Mouse (Mus musculus) adrenal gland, postnatal 10 days (tissue): ENCODE measurements around the gene Cdk10. TPM values are rescaled to one million over a fixed set of nuclear protein-coding genes. Genes with fewer than 3 reads are reported as not detected.
"Not testable (repeated sequence)": the region's sequence is repeated elsewhere in the genome, so short reads cannot be mapped to it uniquely, and the experiment has no call there.

Source experiments
- DNase-seq: peaks from one replicate; pipeline ENCODE4 v3.0.0; 2021; ENCODE audit warnings: mixed read lengths
- total RNA-seq, 2 experiments: library from RNA; stranded (reverse); gene quantifications; 2 replicates each; pipeline ENCODE4 v1.2.3; 2021

The Cdk10 gene
- total RNA-seq, 2 experiments from 2014 or later, result 43.6 to 56.7 TPM

DNA sequence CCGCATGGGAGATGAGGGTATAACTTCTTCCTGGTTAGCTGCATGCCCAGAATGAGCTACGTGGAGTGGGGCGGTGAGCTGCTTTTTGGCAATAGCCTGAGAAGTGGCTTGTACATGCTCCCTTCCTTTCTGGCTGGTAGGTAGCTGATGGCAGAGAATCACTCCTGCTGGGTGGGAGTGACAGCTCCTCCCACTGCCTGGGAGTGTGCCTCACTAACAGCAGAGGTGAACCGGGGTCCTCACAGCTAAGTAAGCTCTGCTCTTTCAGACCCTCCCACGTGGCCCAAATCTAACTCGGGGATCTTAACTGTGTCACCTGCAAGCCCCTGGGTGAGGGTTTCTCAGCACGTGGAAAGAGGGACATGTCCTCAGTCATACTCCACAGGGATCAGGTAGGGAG is 7.9 kb downstream of the Cdk10 start:
- no peak for DNase-seq

DNA sequence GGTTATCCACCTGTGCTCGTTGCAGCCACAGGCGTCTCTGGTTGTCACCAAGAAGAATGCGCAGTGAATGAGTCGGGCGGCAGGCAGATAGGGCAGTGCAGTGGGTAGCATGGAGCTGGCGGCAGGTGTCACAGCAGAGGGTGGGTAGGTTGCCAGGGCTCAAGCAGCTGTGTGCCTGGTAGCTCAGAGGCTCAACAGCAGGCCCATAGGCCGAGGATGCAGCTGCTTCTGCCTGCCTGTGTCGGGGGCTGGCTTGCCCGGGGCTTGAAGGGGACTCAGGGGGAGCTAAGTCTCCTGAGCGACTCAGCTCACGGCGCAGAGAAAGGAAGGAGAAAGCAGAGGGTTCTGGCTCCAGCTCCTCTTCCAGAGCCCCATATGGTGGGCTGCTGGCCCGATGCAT is 8.7 kb downstream of the Cdk10 start:
- DNase-seq, result no peak

DNA sequence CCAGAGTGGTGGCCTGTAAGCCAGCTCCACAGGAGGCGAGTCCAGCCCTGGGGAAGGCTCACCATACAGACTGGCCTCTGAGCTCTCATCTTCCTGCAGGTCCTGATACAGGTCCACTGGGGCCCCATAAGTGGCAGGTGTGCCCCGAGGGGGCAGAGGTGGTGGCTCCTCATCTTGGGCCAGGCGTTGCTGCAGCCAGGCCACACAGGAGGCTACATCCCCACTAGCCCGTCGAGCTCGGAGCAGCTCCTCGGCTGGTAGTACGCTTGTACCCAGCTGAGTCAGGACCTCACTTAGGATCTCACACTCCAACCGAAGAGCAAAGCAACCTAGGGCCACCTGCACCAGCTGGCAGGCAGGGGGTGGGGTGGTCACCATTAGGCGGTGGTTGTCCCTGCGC is 9.1 kb downstream of the Cdk10 start:
- DNase-seq, result no peak

DNA sequence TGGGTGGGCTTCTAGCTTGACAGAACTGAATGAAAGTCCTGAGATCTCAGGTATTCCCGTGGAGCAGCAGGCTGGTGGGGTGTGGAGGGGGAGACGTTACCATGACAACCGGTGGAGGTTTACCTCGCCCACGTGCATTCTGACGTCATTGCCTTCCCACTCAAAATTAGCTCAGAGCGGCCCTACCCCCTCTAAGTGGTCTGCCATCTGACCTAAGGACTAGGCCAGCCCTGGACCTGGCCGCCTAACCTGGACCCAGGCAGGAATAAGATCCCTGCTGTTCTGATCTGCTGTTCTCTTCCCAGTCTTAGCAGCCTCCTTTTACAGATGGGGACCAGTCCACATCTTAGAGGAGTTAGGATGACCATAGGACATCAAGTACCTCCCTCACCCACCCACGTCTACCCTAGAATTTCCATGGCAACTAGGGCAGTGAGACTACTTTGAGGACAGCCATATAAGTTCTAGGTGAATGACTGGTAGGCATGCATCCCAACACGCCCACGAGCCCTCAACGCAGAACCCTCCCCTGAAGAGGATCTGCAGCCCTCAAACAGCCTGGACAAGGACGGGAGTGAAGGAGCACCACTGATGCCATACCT is 10.4 kb downstream of the Cdk10 start:
- no peak for DNase-seq

DNA sequence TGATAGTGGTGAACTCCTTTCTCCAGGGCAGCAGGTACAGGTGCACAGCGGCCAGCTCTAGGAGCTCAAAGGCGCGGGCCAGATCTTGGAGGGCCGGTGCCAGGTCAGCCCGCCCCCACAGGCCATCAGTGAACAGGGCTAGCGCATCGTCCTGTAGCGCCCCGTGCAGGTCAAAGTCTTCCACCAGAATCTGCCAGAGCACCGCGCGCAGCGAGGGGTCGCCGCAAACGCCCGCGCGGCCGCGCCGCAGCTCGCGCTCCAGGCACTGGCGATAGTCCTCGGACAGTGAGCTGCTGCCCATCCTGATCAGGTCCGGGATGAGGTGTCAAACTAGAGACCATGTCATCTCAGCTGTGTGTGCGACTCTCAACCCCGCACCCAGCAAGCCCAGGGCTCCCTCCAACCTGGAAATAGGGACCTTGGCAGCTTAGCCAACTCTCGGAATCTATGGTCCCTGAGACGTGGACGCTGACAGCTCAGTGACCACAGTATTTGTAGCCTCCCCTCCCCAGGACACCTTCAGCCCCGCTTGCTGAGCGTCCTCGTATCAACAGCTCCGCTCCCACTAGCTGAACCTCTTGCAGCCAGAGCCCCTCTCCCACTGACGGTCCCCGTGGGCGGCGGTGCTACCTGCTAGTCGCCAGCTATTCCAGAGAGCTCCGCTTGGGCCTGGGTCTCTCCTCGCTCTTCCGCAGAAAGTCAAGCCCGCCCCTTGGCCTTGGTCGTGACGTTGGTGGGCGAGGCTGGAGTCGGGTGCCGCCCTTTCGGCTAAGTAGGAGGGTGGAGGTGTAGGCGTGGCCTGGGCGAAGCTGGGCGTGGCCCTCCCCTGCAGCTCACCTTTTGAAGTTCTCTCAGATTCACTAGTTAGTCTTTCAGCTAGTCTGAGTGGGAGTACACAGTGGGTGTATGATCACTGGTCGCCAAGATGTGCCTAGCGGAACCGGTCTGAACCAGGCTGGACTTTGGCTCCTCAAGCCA is 11.2 kb downstream of the Cdk10 start, which contains the start of gene Spata2l:
Spata2l (minus strand) TSS at position 714 of the 978 bp plus-strand sequence.
- DNase-seq, result peak; percentile 94

DNA sequence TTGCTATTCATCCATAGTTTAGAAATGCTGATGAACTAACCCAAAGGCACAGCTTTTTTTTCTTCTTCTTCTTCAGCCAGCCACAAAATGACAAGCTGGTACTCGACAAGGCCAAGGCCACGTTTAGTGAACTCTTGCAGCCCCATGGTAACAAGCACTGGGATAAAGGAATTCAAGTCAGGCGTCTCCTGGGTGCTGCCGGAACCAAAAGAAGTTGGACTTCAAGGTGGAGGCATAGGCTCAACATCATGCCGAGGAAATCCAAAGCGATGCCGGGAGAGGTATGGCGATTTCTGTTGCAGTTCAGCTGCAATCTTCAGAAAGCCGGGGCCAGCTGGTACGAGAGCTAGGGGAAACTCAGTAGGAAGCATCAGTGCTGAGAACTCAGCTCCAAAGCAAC is 14.8 kb downstream of the Cdk10 start:
- peak; percentile 38 for DNase-seq

DNA sequence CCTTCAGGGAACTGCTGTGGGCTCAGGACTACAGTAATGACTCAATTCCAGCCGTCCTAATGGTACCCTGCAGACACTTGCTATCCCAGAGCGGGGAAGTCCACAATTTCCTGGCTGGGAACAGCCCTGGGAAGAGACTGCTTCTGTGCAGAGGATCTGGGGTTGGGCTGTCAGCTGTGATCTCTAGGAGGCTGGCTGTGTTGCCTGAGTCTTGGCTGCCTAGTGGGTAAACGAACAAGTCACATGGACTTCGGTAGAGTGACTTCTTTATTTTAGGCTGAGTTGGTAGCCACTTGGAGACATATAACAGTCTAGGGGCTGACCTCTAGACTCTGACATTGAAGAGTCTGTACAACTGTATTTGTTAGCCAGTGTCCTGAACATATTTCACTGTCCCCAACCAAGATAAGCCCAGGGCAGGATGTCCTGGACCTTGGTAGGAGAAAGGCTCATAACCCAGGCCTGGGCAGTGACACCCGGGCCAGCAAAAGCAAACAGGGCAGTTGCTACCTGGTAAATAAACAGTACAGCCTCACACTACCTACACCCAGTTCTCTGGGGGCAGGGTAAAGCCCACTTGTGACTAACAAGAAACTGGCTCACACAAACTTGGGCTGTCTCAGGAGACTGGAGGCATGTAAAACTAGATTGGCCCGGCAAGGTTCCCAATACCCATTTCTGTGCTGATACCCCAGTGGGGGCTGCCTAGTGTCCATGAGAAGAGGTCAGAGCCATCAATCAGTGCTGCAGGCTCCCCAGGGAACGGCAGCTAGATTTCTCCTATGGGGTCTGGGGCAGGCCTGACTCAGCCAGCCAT is 17.7 kb downstream of the Cdk10 start:
- no peak for DNase-seq

DNA sequence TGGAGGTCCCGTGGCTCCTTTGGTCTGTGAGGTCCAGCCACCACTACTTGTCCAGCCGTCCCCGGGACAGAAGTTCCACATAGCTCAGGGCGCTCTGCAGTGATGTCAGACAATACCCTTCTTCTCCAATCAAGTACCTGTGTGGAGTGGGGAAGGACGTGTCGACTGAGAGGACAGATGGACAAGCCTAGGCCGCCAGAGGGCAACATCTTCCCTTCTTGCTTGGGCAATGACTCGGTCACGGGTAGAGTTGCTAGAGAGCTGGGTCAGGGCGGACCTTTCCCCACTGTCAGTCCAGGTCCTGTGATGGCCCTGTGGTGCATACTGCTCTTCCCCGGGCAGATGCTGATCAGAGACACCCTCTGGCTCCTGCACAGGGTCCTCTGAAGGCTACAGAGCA is 18.4 kb downstream of the Cdk10 start:
- DNase-seq, result no peak

DNA sequence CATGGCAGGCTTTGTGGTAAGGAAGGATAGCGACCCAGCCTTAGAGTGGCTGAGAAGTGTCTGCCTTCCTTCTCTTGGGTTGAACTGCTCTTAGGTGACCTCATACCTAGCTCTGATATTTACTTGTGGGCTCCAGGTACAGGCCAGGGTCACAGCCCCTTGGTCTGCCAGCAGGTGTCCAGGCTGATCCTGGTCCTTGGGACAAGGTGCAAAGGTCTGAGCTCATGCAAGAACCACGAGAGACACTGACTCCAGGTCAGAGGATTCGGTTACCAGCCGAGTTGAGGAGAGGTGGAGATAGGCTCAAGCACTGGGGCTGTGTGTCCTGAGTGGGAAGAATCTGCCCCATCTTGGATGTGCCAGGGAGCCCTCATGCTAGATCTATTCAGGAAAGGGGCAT is 19.7 kb downstream of the Cdk10 start:
- DNase-seq, result no peak

DNA sequence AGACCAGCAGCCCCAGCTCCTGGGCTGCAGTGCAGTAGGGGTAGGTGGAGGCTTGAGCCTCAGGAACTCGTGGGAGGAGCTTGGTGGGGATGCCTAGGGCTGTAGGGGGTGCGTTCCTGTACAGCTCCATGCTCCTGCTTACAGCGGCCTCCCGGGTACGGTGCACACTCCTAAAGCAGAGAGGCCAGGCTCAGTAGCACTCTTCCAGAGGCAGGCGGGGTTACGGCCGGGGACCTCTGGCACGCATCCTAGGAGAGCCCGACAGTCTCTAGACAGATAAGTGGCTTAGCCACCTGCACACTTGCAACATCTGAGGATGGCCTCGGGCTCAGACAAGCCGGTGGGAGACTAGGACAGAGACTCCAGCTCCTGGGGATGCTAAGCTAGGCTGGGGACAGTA is 20.9 kb downstream of the Cdk10 start:
- no peak for DNase-seq

DNA sequence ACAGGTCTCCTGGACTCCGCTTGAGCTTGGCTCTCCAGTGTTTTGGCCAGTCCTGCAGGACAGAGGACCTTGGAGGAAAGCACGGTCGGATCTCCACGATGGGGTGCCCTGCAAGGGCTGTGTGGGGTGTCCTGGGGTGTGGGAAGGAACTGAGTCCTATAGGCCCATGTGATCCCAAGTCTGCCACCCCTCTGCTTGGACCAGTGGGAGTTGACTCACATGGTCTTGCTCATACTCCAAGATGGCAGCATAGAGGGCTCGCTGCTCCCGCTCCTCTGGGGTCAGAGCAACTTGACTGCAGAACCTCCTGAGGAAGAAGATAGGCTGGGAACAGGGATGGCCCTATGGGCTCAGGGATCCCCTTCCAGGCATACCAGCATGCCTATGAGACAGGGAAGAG is 23.1 kb downstream of the Cdk10 start:
- DNase-seq, result no peak

DNA sequence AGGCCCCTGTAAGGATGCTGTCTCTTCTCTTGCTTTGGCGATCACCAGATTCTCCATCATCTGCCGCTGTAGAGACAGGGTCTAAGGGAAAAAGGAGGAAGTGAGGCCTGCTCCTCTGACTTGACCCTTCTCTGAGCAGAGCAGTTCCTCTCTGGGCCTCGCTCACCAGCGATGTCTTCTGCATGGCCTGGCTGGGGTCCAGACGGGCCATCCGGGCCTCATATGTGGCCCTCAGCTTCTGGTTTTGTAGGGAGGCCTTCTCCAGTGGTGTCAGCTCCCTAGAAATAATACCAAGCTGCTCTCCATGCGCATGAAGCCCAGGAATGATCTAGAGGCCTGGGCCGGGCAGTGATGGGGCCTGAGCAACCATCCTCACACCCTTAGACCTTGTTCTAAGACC is 24.0 kb downstream of the Cdk10 start:
- DNase-seq, result no peak

DNA sequence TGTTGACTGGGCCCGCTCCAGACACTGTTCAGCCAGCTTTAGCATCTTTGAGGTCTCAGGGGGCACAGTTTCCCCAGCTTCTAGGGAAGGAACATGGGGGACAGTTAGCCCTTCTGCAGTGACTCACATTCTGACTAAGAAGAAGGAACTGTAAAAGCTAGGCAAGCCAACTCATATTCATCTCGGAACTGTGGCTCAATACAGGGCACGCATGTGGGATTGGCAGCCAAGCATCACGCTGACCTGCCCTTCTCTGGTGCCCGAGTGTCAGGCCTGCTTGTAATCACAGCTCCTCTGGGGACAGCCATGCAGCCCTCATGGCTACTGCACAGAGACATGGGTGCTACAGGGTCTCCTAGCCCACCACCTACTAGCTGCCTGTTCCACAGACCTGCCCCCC is 26.3 kb downstream of the Cdk10 start:
- DNase-seq, result no peak

DNA sequence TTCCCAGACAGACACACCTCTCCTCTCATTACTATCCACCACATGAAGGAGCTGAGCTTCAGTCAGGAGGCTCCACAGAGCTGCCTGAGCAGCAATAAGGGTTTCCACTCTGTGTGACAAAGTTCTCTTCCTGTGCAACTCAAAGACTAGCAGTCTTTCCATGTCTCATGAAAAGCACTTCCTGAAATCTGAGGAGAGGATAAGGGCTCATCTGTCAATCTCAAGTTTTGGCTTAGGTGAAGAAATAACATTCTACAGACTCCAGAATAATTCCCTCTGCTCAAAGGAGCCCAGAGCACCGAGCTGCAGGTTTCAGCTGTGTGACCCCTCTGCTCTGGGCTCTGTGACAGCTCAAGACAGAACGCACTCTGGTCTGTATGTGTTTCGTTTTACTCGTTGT is 28.3 kb downstream of the Cdk10 start:
- DNase-seq, result no peak

DNA sequence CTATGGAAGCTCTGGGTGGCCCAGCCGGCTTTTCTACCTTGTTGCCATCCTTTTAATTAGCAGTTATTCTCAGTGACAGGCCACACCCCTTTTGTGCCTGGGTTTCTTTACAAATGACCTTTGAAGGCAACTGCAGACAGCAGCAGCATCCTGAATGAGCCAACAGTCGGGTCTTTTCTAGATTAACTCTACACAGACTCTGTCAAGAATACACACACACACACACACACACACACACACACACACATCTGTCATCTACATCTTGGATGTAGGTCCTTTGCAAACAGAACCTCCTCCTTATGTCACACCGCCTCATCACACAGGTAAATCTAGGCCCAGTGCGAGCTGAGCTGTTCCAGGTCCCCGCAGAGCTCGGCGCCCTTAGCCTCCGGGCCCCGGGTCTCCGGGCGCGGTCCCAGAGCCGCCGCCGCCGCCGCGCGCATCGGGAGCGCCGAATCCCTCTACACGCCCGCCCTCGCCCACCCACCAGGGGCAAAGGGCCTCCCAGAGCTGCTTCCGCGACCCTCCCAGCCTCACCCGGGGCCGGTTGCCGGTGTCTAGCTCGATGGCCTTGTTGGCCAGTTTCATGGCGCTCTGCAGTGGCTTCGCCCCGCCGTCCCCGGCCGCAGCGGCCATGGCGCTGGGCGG is 28.9 kb downstream of the Cdk10 start:
- peak; percentile 26 for DNase-seq

DNA sequence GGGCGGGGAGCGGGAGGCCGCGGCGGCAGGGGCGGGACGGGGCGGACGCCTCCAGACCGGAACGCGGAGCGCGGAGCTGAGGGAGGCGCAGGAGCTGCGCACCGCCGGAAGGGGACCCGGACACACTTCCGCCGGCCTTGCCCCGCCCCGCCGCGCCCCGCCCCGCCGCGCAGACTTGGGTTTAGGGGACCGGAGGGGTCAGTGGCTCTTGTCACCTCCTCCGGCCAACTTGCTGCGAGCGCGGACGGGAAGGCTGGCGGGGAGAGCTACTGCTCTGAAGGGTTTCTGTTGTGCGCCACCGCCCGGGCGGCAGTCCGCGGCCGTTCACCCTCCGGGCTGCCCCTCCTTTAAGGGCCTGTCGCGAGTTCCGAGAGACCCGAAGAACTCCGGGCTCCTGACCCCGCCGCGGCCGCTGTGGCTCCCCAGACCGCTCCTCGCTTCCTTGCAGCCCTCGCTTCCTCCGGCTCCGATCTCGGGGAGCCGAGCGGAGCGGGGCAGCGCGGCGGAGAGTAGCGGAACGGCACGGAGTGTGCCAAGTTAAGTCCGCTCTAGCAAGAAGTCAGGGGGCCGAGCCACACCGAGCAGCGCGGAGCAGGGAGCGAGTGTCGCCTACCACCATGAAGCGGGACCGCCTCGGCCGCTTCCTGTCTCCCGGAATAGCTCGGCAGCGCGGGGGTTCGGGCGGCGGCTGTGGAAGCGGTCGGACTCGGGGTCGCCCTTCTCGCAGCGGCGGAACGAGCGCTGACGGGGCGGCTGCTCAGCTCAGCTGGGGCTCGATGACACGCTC is 29.6 kb downstream of the Cdk10 start, which contains the start of the genes Zfp276 and Vps9d1:
Zfp276 (plus strand) TSS at position 97 of the 787 bp plus-strand sequence.
Vps9d1 (minus strand) TSS at position 250 of the 787 bp plus-strand sequence.
- peak; percentile 95 for DNase-seq

DNA sequence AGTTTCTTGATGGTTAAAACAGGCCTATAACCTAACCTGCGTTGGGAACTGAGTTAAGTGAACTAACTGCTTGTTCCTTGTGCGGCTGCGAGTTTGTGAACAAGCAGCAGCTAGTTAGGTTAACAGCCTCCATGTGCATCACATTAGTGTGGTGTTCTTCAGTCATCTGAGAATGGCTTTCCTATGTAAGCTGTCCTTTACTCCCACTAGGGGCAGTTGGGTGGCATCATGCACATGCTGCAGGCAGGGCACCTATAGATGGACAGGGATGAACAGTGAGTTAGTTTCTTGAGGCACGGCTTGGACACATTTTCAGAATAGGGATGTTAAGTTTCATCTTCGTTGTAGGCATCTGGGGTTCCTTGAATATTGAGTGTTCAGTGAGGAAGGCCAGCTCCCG is 30.5 kb downstream of the Cdk10 start:
- DNase-seq, result no peak

DNA sequence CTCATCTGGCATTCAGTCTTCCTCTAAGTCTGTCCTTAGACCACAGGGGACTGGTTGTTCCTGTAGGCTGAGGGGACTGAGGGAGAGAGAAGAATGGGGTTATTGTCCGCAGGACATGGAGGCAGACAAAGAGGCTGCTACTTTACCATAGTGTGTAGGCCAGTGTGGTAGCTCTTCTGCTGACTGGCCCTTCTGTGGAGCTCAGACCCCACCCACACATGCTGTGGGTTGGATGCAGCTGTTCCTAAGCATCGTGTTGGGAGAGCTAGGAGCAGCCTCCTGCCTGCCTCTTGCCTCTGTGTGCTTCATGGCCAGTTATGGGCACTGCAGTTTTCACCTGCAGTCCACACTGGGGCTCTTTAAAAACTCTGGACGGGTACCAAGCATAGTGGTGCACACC is 32.5 kb downstream of the Cdk10 start:
- no peak for DNase-seq

DNA sequence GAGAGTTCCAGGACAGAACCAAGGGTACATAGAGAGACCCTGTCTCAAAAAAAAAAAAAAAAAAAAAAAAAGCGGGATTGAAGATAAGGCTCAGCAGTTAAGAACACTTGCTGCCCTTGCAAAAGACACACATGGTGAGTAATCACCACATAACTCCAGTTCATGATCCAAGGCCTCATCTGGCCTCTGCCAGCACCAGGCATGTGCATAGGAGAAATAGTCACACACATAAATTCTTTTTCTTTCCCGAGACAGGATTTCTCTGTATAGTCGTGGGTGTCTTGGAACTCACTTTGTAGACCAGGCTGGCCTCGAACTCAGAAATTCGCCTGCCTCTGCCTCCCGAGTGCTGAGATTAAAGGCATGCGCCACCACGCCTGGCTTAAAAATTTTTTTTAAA is 33.0 kb downstream of the Cdk10 start:
- DNase-seq, result not testable (repeated sequence)

DNA sequence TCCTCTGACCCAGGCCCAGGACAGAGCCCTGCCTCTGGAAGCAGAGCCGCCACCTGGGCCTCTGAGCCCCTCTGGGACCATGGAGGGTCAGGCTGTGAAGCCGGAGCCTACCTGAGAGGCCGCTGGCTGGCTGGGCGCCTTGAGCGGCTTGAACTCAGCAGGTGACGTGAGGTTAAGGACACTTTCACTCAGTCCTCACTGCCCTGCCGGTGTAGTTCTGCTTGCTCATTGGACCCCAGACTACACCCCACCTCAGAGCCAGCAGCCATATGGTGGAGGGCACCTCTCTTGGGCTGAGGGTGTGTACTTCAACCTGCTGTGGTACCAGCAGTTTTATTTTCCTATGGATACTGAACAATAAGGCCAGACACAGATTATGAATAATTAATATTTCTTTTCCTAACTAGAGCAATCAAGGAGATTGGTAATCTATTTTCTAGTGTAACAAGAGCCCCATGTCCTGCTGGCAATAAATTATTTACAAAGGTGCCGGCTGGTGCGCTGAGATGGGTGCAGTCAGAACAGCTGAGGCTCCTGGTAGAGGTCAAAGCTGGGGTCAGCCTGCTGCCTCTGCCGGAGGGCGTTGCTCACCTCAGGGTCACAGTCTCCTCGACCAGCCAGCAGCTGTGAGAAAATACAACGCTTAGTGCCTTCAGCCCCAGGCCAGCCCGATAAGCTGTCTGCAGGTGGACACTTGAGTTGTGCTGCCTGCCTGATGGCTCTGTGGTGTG is 43.4 kb downstream of the Cdk10 start:
- DNase-seq, result no peak

DNA sequence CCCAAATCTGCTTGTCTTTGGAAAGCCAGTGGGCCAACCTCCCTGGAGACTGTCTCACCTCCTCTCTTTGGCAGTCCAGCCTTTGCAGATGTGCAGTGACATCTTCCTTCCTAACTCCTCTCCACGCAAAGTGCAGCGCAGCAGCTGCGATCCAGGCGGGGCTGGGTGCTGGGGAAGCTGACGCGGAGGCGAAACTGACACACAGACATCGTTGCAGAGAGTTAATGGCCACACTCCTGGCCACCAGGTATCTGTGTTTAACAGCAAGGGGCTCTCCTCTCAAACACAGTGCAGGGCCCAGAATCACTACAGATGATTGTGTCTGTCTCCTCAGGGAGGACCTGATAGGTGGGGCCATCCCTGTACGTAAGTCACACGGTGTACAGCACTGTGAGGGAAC is 46.5 kb downstream of the Cdk10 start:
- no peak for DNase-seq
